Mouse (Mus musculus) G1E-ER4 (cell line): ENCODE measurements around the gene Zbtb46. TPM values are rescaled to one million over a fixed set of nuclear protein-coding genes. Genes with fewer than 3 reads are reported as not detected.

ENCODE experiments used
- GATA1 ChIP-seq: IDR thresholded peaks from one replicate; pipeline ENCODE4 v1.8.0; 2012; ENCODE audit warnings: low read length, inconsistent platforms
- polyA plus RNA-seq: library from polyadenylated mRNA; stranded (reverse); fragments of >175 nt; gene quantifications from 2 replicates; pipeline ENCODE4 v1.2.3, GENCODE M21; 2012

Zbtb46 gene
- polyA plus RNA-seq, 1 experiment = 0.11 TPM

GRCm38 (mm10) chr2:181386663-181387210, 72.5 kb downstream of the Zbtb46 start:
- no peak for TF ChIP-seq GATA1

GRCm38 (mm10) chr2:181385885-181386284, 73.3 kb downstream of the Zbtb46 start:
- TF ChIP-seq GATA1 = no peak

- TF ChIP-seq GATA1 = no peak
Observed at GRCm38 (mm10) chr2:181384919-181385391, 74.3 kb downstream of the Zbtb46 start.

GRCm38 (mm10) chr2:181384463-181384862, 74.8 kb downstream of the Zbtb46 start:
- no peak for TF ChIP-seq GATA1

GRCm38 (mm10) chr2:181381631-181382306, 77.5 kb downstream of the Zbtb46 start:
- TF ChIP-seq GATA1 = no peak

GRCm38 (mm10) chr2:181381107-181381506, 78.1 kb downstream of the Zbtb46 start:
- TF ChIP-seq GATA1 = no peak

GRCm38 (mm10) chr2:181380251-181380650, 79.0 kb downstream of the Zbtb46 start:
- no peak for TF ChIP-seq GATA1

- TF ChIP-seq GATA1 = no peak
Observed at GRCm38 (mm10) chr2:181379778-181380177, 79.4 kb downstream of the Zbtb46 start, which contains the start of gene Lime1. Gene Lime1 (plus strand): TSS chr2:181380078.

GRCm38 (mm10) chr2:181378701-181379100, 80.5 kb downstream of the Zbtb46 start:
- TF ChIP-seq GATA1 = no peak

GRCm38 (mm10) chr2:181377230-181377629, 82.0 kb downstream of the Zbtb46 start:
- TF ChIP-seq GATA1 = no peak

GRCm38 (mm10) chr2:181375787-181376186, 83.4 kb downstream of the Zbtb46 start:
- TF ChIP-seq GATA1 = no peak

GRCm38 (mm10) chr2:181370001-181370400, 89.2 kb downstream of the Zbtb46 start:
- TF ChIP-seq GATA1 = no peak

- TF ChIP-seq GATA1 = no peak
Observed at GRCm38 (mm10) chr2:181365655-181366075, 93.6 kb downstream of the Zbtb46 start.

GRCm38 (mm10) chr2:181364860-181365596, 94.2 kb downstream of the Zbtb46 start, which contains the start of the genes Zgpat and Arfrp1:
Gene Zgpat (plus strand): TSS chr2:181364928.
Gene Arfrp1 (minus strand): TSS chr2:181365404.
- TF ChIP-seq GATA1 = no peak

- no peak for TF ChIP-seq GATA1
Observed at GRCm38 (mm10) chr2:181364487-181364859, 94.8 kb downstream of the Zbtb46 start.

GRCm38 (mm10) chr2:181363946-181364345, 95.3 kb downstream of the Zbtb46 start:
- TF ChIP-seq GATA1 = no peak

- no peak for TF ChIP-seq GATA1
Observed at GRCm38 (mm10) chr2:181356780-181357179, 102.4 kb downstream of the Zbtb46 start.
